Mouse (Mus musculus): ENCODE measurements around the gene Rftn1. TPM values are rescaled to one million over a fixed set of nuclear protein-coding genes. Genes with fewer than 3 reads are reported as not detected.
A peak's percentile ranks its signal among the peaks of the same experiment; 100 is the strongest.

Gene Rftn1
- total RNA-seq, 2 experiments from 2014 or later = 8.4 to 9.4 TPM

DNA sequence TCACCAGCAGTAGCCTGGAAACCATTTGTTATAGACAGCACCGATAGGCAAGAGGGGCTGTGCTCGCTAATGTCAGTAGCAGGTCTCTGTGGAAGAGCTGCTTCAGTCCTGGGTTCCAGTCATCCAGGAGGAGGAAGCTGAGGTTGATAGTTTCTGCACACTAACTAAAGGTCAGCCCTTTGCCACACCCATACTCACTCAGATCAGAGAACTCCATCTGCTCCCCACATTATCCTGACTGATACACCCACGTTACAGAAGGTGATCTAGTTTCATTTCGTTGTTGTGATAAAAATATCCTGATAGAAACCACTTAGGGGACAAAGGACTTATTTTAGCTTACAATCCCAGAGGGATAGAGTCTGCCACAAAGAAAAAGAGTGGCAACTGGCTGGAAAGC lies 7.1 kb upstream of the Rftn1 start:
- DNase-seq (ENCODE audit: extremely low spot score in 1 of 2, low spot score in 2 of 2) = no peak
- intact Hi-C loops (cut with DNase I) = no loop called here
- Histone ChIP-seq H3K4me3 (no peak overlapping the region), H3K27ac (no peak overlapping the region)
- TF ChIP-seq CTCF (IDR thresholded peaks at IDR 0.05) = no peak

DNA sequence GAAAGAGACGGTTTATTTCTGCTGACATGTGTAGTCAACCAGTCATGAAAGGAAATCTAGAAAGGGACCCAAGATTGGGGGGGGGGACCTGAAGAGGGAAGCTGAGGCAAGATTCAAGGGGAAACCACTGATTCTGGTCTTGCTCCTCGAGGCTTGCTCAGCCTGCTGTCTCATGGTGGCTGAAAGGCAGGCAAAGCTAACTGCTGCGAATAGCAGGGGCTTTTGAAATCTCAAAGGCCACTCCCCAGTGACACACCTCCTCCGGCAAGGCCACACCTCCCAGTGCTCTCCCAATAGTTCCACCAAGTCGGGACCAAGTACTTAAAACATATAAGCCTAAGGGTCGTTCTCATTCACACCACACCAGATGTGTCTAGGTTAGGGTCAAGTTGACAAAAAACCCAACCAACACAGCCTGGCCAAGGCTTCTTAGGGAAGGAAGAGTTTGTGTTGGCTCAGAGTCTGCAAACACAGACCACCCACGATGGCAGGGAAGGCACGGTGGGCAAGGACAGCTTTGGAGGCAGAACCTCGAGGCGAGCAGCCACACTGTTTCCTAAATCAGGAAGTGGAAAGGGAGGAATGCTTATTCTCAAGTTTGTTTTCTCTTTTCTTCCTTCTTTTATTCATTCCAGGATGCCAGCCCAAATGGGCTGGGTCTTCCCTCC lies 5.7 kb upstream of the Rftn1 start:
- intact Hi-C loops (cut with DNase I) = no loop called here
- no peak for DNase-seq (ENCODE audit: extremely low spot score in 1 of 2, low spot score in 2 of 2)
- no peak overlapping the region for H3K4me3 ChIP-seq
- TF ChIP-seq CTCF (IDR thresholded peaks at IDR 0.05) = no peak
- H3K27ac ChIP-seq = no peak overlapping the region

DNA sequence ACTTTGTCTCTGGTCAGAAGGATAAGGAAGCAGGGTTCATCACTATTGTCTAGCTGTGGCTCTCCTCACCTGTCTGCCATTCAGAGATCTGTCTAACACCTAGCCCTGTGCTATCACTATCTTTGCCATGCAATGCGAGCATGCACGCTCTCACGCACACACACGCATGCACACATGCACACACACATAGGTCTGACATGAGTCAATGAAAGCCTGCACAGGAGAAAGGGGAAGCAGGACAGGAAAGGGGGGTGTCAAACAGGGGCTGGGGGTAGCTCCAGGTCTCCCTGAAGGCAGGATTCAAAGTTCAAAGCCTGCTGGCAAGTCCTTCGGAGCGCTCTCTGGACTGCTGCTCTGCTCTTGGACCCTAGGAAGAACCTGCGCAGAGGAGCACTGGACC lies 4.9 kb upstream of the Rftn1 start:
- no peak overlapping the region for H3K4me3 ChIP-seq
- H3K27ac ChIP-seq = no peak overlapping the region
- no peak for DNase-seq (ENCODE audit: extremely low spot score in 1 of 2, low spot score in 2 of 2)
- TF ChIP-seq CTCF (IDR thresholded peaks at IDR 0.05) = no peak
- intact Hi-C loops (cut with DNase I) = no loop called here

DNA sequence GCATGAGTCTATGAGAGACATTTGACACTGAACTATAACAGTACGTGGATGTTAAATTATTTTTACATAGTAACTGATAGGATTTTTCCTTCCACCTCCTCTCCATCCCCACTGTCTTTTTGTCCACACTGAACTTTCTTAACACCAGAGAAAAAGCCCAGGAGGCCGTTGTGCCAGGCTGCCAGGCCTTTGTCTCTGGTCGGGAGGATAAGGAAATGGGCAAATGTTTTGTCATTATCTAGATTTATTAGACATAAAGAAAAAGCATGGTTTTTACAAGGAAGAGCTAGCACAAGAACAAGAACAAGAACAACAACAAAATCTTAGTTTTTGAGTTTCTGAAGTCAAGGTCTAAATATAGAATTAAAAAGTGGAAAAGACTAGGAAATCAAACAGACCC lies 4.1 kb upstream of the Rftn1 start:
- no peak for TF ChIP-seq CTCF (IDR thresholded peaks at IDR 0.05)
- no peak for DNase-seq (ENCODE audit: extremely low spot score in 1 of 2, low spot score in 2 of 2)
- no peak overlapping the region for H3K4me3 ChIP-seq
- intact Hi-C loops (cut with DNase I) = loop anchor here (5.0 kb wide), 1 partner anchor 242 kb away; no protein-coding TSS in a partner anchor
- H3K27ac ChIP-seq = no peak overlapping the region

DNA sequence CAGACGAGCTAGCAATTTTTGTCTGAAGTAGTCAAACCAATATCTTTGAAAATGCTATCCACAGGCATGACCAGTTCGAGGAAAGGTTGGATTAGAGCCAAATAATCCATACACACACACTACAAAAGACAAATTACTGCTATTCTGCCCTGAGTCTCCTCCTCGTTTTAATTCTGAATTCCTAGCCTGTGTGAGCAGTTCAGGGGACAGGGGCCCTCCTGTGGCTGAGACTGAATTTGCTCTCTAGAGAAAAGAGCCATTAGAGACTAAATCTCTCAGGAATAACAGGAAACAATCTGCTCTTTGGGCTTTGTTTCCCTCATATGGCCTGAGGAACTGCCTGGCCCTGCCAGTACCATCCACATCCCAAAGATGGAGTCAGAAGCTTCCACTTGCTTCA lies 3.2 kb upstream of the Rftn1 start:
- intact Hi-C loops (cut with DNase I) = loop anchor here (1.0 to 5.0 kb wide), 2 partner anchors 224 to 241 kb away; no protein-coding TSS in a partner anchor
- no peak overlapping the region for H3K27ac ChIP-seq
- H3K4me3 ChIP-seq = no peak overlapping the region
- peak in 1 of 2 experiments; percentile 29 for DNase-seq (ENCODE audit: extremely low spot score in 1 of 2, low spot score in 2 of 2)
- peak; percentile 64 for TF ChIP-seq CTCF (IDR thresholded peaks at IDR 0.05)

DNA sequence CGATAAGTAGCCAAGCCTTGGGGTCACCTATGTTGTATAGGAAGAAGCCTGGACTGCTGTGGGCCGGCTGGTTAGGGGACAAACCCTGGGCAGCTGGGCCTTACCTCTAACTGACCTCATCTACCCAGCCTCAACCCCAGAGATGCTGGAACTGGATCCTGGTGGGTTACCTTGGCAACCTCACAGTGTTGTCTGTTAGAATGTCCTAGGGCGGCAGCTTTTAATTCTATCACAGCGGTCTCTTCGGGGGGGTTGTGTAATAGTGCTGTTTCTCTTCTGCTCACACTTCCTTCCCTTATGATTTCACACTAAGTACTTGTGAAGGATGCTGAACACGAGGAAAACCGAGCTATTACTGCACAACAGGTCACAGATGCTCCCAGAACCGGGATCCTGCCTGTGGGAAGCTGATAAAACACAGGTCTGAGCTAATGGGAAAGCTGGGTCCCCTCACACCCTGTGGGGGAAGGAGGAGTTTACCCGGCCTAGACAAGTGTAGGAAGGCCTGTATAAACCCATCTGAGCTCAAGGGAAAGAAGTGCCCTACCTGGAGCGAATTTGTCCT lies 2.0 kb upstream of the Rftn1 start:
- Histone ChIP-seq H3K4me3 (no peak overlapping the region), H3K27ac (no peak overlapping the region)
- no peak for TF ChIP-seq CTCF (IDR thresholded peaks at IDR 0.05)
- intact Hi-C loops (cut with DNase I) = loop anchor here (5.0 kb wide), 1 partner anchor 240 kb away; no protein-coding TSS in a partner anchor
- DNase-seq (ENCODE audit: extremely low spot score in 1 of 2, low spot score in 2 of 2) = no peak

DNA sequence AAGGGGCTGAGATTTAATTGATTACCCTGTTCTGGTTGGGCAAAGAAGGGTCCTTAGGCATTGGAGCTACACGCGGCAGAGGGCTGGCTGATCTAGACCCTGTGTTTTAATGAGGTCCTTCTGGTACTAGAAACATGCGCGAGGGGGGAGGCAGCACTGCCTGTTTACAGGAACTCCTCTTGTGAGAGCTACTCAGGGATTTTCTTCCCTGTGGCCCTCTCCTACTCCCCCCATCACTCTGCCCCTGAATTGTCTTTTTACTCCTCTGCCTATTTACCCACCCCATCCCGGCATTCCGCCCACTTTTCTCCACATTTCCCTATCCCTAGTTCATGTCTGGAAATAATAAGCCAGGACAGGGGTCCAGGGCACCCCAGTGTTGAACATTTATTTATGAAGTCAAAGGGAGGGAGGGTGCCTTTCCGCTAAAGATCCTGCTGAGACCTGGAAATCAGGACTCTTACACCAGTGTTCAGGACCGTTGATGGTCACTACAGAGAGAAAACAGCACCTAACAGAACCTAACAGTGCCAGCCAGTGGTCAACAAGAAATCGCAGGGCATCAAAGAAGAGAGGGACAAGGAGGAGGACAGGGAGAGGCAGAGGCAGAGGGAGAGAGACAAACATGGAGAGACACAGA lies 964 bp upstream of the Rftn1 start:
- H3K27ac ChIP-seq = no peak overlapping the region
- no peak for TF ChIP-seq CTCF (IDR thresholded peaks at IDR 0.05)
- intact Hi-C loops (cut with DNase I) = loop anchor here (5.0 kb wide), 1 partner anchor 239 kb away; no protein-coding TSS in a partner anchor
- no peak for DNase-seq (ENCODE audit: extremely low spot score in 1 of 2, low spot score in 2 of 2)
- no peak overlapping the region for H3K4me3 ChIP-seq

DNA sequence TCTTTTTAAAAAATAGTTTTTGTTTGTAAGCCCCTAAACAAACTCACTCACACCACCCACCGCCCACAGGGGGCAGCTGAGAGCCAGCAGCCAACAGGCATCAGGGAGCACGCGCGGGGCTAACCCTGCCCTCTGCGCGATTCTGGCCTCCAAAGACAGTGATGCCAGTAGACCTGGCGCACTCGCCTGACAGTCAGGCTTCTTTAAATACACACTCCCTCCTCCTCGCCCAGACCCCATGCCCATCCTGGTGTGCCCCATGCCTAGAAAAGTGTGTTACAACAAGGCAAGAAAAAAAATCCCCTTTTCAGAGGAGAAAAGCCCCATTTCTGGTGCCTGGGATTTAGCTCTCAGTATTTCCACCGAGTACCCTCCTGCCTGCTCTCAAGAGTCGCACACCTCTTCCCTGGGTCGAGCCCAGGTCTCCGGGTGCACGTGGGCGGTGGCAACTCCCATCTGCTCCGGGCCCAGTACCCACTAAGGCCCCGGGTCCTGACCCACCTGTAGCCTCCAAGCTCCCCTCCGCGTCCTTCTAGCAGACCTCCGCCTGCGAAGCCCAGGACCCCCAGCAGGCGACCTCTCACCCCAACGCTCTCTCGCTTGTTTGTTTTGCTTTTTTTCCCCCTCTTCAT lies 977 bp downstream of the Rftn1 start:
- TF ChIP-seq CTCF (IDR thresholded peaks at IDR 0.05) = peak; percentile 56
- DNase-seq (ENCODE audit: extremely low spot score in 1 of 2, low spot score in 2 of 2) = peak in 1 of 2 experiments; percentile 41
- no peak overlapping the region for H3K27ac ChIP-seq
- H3K4me3 ChIP-seq = peak overlapping the region; percentile 69
- intact Hi-C loops (cut with DNase I) = loop anchor here (5.0 kb wide), 1 partner anchor 237 kb away; no protein-coding TSS in a partner anchor

DNA sequence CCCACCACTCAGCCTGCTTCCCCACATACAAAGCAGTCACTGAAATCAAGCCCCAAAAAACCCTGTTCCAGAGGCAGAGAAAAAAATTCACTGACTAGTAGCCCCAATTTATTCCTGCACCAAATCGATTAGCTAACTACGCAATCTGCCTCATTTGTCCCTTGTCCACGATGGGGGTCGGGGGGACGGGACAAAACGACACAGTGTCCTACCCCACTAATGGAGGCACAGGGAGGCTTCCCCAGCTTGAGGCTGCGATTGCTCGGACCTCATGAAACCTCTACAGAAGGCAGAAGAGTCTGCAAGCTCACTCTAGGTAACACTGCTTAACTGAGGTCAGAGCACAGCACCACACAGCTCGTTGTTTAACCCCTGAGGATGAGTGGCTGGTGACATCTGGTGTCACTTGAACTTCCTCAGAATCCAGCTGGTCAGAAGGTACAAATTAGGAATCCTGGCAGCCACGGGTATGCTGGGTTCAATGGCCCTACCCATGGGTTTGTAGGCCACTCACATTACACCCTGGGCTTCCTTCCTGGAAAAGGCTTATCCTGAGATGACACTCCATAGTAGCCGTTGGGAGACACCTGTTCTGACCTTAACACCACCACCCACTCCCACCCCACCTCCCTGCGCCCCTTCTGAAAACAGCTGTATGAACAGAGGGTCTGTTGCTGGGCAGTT lies 1.7 kb downstream of the Rftn1 start:
- intact Hi-C loops (cut with DNase I) = no loop called here
- no peak overlapping the region for H3K27ac ChIP-seq
- no peak overlapping the region for H3K4me3 ChIP-seq
- no peak for TF ChIP-seq CTCF (IDR thresholded peaks at IDR 0.05)
- no peak for DNase-seq (ENCODE audit: extremely low spot score in 1 of 2, low spot score in 2 of 2)

DNA sequence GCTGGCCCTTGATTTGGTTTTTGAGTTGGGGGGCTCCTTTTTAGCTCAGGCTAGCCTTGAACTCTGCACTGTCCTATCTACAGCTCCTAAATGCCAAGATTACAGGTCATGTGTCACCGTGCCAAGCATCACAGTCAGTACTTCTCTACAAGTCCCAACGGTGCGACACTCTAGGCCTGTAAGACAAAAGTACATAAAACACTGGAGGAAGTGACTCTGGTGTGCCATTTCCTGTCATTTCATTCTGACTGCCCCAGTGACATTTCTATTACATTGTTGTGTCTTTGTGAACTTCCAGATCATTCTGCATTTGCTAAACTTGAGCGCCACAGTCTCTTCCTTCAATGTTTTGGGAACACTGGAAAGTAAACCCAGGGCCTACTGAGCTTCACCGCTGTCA lies 4.9 kb downstream of the Rftn1 start:
- TF ChIP-seq CTCF (IDR thresholded peaks at IDR 0.05) = no peak
- intact Hi-C loops (cut with DNase I) = no loop called here
- Histone ChIP-seq H3K27ac (no peak overlapping the region), H3K4me3 (no peak overlapping the region)
- DNase-seq (ENCODE audit: extremely low spot score in 1 of 2, low spot score in 2 of 2) = no peak

DNA sequence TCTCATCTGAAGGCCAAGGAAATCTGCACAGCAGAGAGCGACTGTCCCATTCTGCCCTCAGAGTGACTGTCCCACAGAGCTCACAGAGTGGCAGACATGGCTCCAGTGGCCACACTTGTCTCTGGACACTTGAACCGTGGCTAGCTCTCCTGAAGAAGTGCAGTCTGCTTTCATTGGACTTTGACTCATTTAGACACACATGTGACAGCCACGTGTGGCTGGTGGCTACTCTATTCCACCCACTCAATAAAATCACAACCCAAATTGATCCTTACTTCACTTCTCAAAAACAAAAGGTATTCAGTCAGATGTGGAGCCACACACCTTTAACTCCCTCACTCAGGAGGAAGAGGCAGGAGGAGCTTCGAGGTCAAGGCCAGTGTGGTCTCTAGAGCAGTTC lies 5.4 kb downstream of the Rftn1 start:
- H3K27ac ChIP-seq = no peak overlapping the region
- H3K4me3 ChIP-seq = no peak overlapping the region
- no peak for TF ChIP-seq CTCF (IDR thresholded peaks at IDR 0.05)
- no peak for DNase-seq (ENCODE audit: extremely low spot score in 1 of 2, low spot score in 2 of 2)
- intact Hi-C loops (cut with DNase I) = no loop called here

All from left cerebral cortex, adult 2 months (tissue).